Mouse (Mus musculus) urinary bladder, postnatal 25 days (tissue): ENCODE measurements at regions not wholly inside any gene's neighbourhood (a gene's known extent, or its start where the extent isn't known, plus 50 kb on each side); places are given as distances from the start of the nearest gene placed in this dataset.

ENCODE experiments used
- DNase-seq: peaks from one replicate; pipeline ENCODE4 v3.0.0; 2022; ENCODE audit warnings: low spot score

DNA sequence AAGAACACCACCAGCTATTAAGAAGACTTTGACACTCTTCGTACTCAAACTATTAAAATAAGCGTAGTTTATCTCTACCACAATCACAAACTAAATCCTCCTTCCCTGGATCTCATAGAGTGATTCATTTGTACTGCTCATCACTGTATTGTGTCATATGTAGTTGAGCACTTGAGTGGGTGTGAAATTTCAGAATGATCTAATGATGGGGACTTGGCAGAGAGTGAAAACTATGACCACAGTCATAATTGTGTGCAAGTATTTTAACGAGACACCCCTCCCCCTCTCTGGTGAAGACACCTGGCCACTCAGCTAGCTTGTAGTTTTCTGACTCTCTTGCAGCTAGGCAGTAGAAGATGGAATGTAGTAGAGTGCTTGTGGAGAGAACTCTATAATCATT lies 80.2 kb upstream of the Cxcr4 start:
- no peak for DNase-seq

DNA sequence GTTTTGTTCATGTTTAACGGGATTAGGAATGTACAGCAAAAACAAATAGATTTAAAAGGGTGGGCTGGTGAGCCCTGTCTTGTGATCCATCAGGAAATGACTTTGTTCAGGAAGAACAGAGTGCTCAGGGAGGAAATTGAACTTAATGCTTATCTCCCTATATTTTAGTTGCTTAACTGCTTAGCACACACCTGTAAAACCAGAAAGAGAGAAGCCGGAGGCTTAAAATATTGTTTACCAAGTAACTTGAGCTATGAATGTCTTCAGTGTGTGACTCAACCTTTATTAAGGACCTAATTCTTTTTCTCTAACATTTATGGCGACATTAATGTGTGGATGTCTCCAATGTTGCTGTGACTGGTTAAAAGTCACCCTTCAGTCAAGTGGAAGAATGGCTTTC lies 79.4 kb upstream of the Cxcr4 start:
- no peak for DNase-seq

DNA sequence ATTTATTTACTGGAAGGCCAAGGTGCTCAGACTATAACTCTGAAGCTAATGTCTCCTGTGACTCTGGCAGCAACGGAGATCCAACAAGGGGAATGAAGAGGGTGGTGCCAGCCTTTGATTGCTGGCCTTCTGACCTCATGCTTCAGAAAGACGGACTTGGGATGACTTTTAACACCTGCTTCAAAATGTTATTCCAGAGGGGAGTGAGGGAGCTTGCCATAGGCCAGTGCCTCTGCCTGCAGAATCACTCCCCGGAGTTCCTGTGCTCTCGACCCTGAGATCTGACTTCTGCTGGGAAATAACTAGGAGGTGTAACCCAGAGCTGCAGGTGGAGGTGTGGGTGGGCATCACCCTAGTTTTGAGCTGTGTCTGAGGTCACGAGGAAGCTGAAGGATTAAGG lies 78.9 kb upstream of the Cxcr4 start:
- no peak for DNase-seq

DNA sequence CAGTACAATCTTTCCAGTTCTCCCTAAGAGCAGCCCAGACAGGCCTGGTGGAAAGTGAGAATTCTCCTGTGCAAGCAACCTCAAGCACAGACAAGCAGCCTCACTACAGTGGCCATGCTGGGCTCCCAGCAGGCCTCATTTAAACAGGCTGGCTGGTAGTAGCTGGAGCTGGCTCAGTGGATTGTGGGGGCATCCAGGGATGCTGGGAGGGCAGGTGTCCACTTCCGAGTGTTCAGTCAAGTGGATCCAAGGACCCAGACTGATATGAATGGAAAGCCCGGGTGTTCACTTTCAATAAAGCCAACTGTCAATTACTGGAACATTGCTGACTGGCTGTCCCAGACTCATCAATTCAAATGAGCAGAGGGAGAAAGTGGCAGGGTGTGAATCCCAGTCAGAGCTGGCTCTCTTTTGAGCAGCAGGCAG lies 77.2 kb upstream of the Cxcr4 start:
- DNase-seq = no peak

DNA sequence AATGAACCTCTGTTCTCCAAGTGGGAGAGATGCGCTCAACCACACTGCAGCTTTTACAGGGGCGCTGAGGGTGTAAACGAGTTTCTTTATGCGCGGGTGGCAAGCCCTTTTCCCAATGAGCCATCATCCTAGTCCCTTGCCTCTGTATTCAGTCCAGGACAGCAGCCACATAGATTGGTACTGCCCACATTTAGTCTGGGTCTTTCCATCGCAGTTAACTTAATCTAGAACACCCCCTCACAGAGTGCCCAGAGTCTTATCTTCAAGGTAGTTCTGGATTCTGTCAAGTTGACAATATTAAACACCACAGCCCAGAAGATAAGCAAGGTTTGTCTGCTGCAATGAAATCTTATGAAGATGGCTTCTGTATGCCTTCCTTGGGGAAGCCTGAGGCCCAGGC lies 76.6 kb upstream of the Cxcr4 start:
- no peak for DNase-seq

DNA sequence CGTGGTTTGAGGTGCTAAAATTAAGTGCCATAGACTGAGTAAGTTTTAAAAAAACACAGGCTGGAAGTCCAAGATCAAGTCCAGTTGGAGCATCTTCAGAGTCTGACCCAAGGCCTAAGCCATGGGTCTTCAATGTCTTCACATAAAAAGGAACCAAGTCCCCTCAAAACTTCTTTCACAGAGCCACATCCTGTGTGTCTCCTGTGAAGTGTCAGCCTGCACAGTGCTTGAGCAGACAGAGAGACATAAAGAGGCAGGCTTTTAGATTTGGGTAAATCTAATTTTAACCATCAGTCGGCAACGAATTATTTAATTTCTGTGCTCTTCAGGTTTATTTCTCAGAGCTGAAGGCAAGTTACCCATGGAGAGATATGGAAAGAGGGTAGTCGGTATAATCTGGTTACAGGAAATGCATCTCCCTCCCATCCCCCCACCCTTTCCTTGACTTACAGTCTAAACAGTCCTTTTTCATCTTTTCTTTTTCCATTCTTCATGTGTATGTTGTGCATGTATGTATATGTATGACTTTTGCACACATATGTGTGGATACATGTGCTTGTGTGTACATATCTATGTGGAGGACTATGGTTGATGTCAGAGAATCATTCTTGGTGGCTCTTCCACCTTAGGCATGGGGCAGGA lies 75.1 kb upstream of the Cxcr4 start:
- DNase-seq = no peak

DNA sequence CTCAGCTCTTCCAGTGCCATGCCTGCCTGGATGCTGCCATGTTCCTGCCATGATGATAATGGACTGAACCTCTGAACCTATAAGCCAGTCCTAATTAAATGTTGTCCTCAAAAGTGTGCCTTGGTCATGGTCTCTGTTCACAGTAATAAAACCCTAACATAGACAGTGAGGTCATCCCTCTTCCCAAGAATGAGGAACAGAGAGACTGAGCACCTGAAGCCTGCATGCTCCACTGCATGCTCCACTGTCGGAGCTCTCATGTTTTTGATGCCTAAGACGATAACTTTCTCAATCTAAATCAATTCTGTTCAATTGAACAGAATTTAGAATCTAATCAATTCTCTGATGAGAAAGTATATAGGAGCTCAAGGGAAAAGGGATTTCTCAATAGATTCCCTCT lies 71.1 kb upstream of the Cxcr4 start:
- no peak for DNase-seq

DNA sequence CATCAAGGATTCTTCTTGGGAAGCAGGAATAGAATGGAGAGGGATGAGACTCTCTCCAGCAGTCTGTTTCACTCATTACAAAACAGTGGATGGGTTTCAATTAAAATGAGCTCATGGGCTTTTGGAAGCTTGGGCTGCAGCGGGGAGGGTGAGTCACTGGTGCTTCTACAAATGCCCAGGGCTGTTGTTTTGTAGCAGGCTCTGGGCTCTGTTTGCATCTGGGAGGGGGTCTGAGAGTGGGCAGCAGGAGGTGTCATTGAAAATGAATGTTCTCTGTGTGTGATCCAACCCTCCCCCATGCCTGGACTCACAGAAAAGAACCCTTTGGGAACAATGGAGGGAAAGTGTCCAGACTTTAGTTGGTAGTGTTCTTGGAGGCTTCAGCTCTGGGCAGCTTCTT lies 67.8 kb upstream of the Cxcr4 start:
- DNase-seq = no peak

DNA sequence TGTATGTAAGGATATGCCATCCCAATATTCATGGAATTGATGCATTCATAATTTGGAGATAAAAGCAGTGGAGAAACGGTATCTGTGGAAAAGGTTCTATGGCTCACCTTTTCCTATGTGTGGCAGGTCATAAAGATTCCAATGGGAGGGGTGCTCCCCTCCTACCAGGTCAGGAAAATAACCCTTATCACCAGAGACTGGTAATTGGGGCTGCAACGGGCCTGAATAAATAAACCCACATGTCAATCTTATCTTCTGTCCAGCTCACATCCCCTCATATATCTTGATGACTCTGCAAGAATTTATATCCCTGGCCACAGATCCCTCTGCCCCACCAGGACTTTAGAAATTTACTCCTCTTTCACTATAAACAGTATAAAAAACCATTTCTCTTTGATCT lies 66.7 kb upstream of the Cxcr4 start:
- DNase-seq = no peak

DNA sequence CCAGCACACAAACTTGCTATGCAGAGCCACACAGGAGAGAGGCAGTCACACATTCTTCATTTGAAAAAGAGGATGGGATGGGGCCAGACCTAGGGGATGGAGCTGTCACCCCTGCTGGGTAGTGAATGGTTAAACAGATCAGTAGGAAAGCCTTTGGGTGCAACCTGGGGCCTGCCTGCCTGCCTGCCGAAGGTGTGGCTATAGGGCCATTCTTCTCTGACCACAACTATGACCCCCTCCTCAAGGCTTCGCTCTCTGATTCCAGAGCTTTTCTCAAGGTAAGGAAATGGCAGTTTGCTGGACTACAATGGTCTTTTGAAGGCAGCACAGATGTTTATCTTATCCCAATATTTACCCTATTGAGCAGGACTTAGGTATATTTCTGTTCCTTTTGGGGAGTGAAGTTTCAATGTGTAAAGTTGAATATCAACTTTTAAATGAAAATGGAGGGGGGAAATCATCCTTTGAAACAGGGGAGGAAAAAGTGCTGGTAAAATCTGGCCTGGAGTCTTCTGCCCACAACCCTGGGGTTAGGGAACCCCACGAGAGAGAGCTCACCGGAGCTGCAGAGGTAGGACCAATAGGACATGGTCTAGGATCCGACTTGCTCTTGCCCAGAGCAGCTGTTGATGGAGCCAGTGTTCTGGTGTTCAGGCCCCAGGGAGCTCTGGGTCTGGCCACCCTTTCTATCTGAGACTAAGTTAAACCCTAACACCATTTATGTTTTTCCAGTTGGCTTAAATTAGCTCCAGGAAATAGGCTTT lies 62.2 kb upstream of the Cxcr4 start:
- no peak for DNase-seq

DNA sequence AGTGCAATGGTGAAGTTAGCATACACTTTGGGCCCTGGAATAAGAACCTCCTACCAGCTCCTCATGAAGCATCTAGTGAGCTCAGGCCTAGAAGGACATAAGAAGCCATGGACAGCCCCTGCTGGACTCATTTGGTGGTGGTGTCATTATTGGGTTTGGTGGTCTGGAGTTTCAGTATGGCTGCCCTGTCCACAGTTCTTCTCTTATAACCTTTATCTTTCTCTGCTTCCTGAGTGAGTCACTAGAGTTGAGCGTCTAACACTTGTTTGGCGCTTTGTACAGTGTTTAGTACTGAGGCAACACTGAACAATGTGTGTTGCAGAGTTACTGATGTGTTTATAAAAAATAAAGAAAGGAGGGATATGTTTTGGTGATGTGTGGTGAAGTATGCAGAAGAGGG lies 58.5 kb upstream of the Cxcr4 start:
- DNase-seq = no peak

DNA sequence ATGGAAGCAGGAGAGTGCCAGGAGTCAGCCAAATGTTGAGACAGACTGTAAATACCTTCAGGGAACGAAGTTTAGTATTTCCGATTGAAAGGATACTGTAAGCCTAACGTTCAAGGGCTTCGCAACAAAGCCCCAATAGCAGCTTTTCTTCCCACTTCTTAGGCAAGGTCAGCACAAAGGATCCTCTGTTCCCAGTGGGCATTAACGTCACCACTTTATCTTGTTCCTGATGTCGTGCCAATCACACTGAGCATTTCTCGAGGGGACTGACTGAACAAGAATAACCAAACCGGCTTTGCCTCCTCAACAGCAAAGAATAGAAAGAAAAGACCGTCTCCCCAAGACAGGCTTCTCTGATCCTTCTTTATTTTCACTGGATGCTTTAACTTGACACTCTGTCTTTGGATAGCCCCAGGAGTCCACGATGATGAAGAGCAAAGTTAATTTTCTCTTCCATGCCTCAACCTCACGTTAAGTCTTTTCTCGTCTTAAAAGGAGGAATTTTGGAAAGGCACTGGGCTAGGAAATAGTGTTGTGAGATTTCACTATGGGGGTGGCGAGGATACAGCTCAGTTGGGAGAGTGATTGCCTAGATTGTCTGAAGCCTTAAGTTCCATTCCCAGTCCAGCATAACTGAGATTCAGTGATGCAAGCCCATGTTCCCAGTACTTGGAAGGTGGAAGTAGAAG lies 57.5 kb upstream of the Cxcr4 start:
- no peak for DNase-seq

DNA sequence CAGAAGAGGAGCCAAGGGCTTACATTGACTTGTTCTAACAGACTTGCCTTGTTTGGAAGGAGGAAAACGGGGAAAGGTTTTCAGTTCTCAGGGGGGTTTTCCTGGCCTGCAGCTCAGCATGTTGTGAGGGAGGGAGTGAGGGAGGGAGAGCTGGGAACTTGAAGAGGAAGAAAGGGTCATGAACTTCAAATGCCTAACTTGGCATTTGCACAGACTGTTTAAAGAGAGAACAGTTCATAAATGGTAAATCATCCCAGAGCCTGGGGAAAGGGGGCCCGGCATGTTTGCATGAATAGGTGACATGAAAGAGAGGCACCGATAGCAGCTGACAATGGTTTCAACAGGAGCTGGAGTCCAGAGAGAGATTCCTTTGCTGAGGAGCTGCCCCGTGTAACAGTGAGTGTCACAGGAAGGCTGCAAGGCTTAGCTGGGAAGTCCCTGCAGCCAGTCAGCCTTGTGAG lies 51.3 kb upstream of the Cxcr4 start:
- DNase-seq = no peak

DNA sequence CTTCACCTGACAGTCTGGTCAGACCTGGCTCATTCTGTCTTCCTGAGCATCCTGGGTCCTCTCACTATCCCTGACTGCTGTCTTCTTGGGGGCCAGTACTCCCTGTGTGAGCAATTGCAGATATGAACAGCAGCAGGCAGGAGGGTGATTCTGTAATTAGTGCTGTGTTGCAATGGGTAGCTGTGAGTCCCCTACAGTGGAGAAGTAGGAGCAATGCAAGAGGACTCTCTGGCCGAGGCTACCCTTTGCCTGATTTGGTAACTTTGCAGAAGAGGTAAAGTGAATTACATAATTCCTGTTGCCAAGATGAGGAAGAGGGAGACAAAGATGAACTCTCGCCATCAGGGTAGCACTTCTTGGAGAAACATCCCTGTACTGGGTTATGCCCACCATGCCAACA lies 50.1 kb upstream of the Cxcr4 start:
- no peak for DNase-seq
